Mouse (Mus musculus): Measurements from ENCODE around the gene Stard5. TPM values are rescaled to one million over a fixed set of nuclear protein-coding genes. Genes with fewer than 3 reads are reported as not detected.

Stard5 gene
- 16.4 and 17.6 TPM in 2 replicates for polyA plus RNA-seq (2011; ENCODE audit: insufficient read length, low read depth, missing spikeins)

DNA sequence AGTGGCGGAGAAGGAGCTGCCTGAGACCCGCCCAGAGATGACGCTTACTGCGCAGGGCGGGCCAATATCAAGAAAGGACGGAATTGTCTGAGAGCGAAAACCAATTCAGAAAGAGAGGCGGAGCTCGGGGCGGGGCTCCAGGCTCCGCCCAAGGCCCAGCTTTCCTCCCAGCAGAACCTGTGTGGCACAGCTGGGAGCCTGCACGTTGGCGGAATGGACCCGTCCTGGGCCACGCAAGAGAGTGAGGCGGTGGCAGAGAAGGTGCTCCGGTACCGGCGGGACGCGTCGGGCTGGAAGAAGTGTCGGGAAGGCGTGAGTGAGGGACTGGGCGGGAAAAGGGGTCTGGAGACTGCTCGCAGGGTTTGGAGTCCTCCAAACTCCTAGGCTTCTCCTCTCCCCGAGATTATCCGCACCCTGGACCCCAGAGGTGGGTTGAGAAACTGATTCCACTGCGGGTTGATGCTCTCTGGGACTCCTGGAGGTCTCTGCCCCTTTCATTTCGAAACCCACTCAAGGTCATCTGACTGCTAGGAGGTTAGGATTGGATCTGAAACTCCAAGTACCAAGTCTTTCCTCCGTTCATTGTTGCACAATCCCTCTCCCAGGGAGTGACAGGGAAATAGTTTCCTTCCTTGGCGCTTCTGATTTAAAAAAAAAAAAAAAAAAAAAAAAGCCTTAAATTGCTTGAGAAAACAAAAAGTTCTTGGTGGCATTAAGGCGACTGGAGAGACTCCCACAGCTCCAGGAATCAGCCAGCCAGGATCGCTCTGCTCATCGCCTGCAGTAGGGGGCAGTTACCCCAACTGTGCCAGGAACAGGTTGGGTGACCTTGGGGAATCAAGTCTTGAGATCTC, at the start of gene Stard5:
Gene Stard5 (plus strand): TSS at position 132 of the 854 bp plus-strand sequence.
- TF ChIP-seq POLR2A (IDR thresholded peaks at IDR 0.05; ENCODE audit: low read depth, low read length) (peak; percentile 96), CTCF (IDR thresholded peaks at IDR 0.05; ENCODE audit: borderline replicate concordance, insufficient read depth, low read length) (no peak)
- Histone ChIP-seq H3K4me1 (ENCODE audit: control insufficient read depth, insufficient read depth, low read length) (0 out of 2 replicates have a peak, but pooled peaks cover 3% of the 10 kb centered on the region), H3K4me3 (ENCODE audit: insufficient read depth, low read length) (peak within 1 kb of the TSS; percentile 64), H3K27ac (ENCODE audit: insufficient read depth, low read length) (no peak within 1 kb of the TSS)

DNA sequence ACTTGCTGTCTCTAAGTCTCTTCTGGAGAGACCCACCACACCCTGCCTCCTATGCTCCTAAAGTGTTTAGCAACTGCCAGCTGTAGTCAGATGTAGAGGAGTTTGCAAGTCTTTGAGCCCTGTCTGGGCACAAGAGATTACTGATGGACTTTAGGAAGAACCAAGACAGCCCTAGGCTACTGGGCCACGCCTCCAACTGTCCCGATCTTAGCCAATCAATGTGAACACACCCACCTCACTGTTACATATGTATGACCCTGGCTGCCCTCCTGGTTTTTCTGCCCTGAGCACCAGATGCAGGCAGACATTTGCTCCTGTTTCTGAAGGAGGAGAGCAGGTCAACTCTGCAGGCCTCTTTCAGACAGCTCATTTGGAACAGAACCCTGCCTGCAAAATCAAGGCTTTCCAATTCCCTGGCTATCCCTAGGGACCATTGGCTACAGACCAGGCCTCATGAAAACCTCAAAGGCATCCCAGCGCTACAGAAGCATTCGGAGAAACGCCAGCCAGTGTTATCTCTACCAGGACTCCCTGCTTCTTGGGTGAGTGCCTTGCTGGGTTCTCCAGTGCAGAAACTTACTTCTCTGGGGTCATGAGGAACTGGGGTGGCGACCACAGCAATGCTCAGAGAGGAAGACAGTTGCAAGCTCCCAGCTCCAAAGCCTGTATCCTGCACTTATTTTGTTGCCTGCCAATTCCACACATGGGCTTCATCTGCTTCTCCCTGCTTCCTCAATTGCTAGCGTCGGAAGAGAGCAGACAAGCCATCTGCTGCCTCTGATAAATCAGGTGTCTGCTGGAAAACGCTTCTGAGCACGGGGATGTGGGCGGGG, 46.9 kb upstream of the Stard5 start, which contains the start of gene Tmc3:
Gene Tmc3 (plus strand): TSS at position 289 of the 833 bp plus-strand sequence.
- H3K27ac ChIP-seq (ENCODE audit: insufficient read depth, low read length): no peak within 1 kb of the TSS
- H3K4me1 ChIP-seq (ENCODE audit: control insufficient read depth, insufficient read depth, low read length): no peaks in the 10 kb centered on the region; the same call in 1 of the 2 replicates
- no peak for TF ChIP-seq POLR2A (IDR thresholded peaks at IDR 0.05; ENCODE audit: low read depth, low read length)
- no peak for TF ChIP-seq CTCF (IDR thresholded peaks at IDR 0.05; ENCODE audit: borderline replicate concordance, insufficient read depth, low read length)
- no peak within 1 kb of the TSS for H3K4me3 ChIP-seq (ENCODE audit: insufficient read depth, low read length)

DNA sequence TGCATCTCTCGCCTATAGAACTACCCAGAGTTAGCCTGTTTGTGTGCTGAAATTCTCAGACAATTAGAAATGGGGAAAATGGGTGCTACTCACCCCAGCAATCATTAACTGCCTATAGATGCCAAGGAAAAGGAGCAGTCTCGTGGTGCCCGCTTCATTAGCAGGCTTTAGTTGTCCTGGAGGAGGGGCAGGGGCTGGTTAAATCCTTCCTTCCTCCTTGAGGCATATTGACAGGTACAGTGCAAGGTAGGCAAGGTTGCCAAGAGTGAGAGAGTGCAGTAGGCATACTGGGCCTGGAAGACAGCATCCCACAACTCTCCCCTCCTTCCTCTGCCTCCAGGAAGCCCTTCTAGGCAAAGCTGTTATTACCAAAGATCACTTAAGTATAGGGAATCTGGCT, 37.7 kb upstream of the Stard5 start:
- Histone ChIP-seq H3K4me1 (ENCODE audit: control insufficient read depth, insufficient read depth, low read length) (no peaks in the 10 kb centered on the region; the same call in 1 of the 2 replicates), H3K4me3 (ENCODE audit: insufficient read depth, low read length) (no peak overlapping the region), H3K27ac (ENCODE audit: insufficient read depth, low read length) (no peak overlapping the region)
- TF ChIP-seq POLR2A (IDR thresholded peaks at IDR 0.05; ENCODE audit: low read depth, low read length) (no peak), CTCF (IDR thresholded peaks at IDR 0.05; ENCODE audit: borderline replicate concordance, insufficient read depth, low read length) (no peak)

DNA sequence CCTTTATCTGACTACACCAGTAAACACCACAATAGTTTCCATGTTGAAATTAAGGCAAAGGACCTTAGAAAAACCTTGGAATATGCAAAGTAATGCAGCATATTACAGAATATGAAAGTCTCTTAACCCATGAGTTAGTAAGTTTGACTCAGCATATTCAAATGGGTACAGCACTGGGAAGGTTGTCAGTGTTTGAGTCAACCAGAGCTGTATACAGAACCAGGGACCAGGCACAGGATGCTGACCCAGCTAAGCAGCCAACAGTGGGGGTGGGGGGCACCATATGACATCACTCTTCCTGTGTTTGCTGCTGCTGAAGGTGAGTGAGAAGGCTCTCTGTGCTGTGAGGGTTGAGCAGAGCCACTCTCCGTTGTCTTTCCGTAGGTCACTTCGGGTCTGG, 34.7 kb upstream of the Stard5 start:
- Histone ChIP-seq H3K4me3 (ENCODE audit: insufficient read depth, low read length) (no peak overlapping the region), H3K27ac (ENCODE audit: insufficient read depth, low read length) (no peak overlapping the region), H3K4me1 (ENCODE audit: control insufficient read depth, insufficient read depth, low read length) (no peaks in the 10 kb centered on the region; the same call in 1 of the 2 replicates)
- TF ChIP-seq POLR2A (IDR thresholded peaks at IDR 0.05; ENCODE audit: low read depth, low read length) (no peak), CTCF (IDR thresholded peaks at IDR 0.05; ENCODE audit: borderline replicate concordance, insufficient read depth, low read length) (no peak)

DNA sequence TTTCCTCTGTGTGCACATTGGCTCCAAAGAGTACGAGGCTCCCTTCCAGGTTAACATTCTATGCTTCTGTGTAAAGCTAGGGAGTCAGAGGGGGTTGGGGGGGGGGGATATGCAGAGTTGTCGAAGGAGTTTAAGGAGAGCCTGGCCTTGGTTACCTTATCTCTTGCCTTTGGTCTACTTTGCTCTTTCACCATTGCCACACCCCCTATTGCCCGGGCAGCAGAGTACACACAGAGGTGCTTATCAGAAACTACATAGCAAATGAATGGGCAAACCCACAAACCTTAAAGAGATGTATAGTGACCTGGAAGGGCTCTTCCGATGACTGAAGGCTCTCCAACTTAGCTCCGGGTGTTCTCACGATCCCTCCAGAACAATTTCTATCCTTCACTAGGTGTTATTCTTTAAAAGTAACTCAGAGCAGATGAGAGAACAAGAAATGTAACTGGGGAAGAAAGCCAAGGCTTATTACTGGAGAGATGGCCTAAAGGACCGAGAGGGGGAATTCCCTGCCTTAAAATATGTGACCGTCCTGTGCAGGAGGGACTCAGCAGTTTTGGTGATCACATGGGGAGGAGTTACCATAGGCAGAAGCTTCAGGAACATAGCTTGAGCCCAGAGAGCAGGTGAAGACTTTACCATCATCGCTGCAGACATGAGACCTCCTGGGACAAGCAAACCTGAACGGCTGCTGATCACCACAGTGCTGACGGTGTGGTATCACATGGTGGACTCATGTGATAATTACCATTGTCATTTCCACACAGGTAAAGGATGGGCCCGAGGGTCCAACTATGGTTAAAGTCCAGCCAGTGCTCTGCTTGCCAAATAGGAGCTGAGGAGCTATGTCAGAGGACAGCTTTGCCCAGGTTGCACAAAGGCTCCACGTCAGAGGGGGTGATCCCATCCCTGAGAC, 32.5 kb upstream of the Stard5 start:
- Histone ChIP-seq H3K27ac (ENCODE audit: insufficient read depth, low read length) (no peak overlapping the region), H3K4me3 (ENCODE audit: insufficient read depth, low read length) (no peak overlapping the region), H3K4me1 (ENCODE audit: control insufficient read depth, insufficient read depth, low read length) (no peaks in the 10 kb centered on the region; the same call in 1 of the 2 replicates)
- TF ChIP-seq CTCF (IDR thresholded peaks at IDR 0.05; ENCODE audit: borderline replicate concordance, insufficient read depth, low read length): no peak
- no peak for TF ChIP-seq POLR2A (IDR thresholded peaks at IDR 0.05; ENCODE audit: low read depth, low read length)

DNA sequence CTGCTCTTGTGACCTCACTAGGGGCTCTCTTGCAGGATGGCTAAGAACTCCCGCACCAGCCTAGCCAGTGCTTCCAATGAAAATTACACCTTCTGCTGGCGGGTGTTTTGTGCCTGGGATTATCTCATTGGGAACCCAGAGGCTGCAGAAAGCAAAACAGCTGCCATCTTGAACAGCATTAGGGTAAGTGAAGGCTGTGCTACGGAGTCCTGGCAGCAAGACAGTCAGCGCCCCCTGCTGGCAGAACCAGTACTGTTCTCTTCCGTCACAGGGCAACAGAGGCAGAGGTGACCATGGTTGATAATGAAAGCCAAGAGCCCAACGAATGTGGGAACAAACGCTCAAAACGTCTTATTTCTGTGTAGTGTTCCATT, 31.9 kb upstream of the Stard5 start:
- H3K4me3 ChIP-seq (ENCODE audit: insufficient read depth, low read length): no peak overlapping the region

DNA sequence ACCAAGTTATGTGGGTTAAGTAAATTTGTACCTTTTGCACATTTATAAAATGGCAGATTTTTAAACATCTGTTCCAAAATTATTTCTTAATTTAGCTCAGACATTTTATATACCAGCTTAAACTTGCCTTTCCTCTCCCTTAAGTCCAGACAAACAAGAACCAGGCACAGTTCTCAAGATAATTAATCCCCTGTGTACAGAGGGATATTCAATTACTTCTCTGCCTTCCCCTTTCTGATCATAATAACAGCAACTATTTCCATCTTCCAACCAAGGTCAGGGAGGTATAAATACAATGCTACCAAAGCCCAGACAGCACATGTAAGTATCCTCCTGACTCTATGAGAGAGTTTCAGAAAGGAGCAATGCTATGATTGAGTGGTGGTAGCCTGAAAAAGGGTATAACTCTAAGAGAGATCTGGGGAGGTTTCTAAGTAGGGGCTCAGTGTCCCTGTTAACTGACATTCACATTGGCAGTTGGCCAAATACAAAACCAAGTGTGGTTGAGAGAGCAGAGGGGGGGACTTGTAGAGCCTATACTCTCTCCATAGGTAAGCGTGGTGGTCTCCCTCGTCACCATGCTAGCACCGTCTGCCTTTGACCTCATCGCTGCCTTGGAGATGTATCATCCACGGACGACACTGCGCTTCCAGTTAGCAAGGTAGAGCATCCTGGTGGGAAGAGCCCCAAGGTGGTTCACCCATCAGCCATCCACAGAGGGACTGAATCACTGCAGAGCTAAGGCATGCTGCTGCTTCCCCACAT, 27.4 kb upstream of the Stard5 start:
- Histone ChIP-seq H3K4me1 (ENCODE audit: control insufficient read depth, insufficient read depth, low read length) (no peaks in the 10 kb centered on the region), H3K27ac (ENCODE audit: insufficient read depth, low read length) (no peak overlapping the region), H3K4me3 (ENCODE audit: insufficient read depth, low read length) (no peak overlapping the region)
- TF ChIP-seq CTCF (IDR thresholded peaks at IDR 0.05; ENCODE audit: borderline replicate concordance, insufficient read depth, low read length) (no peak), POLR2A (IDR thresholded peaks at IDR 0.05; ENCODE audit: low read depth, low read length) (no peak)

More for the DNA sequence above, 31.9 kb upstream of the Stard5 start:
- no peak overlapping the region for H3K27ac ChIP-seq (ENCODE audit: insufficient read depth, low read length)
- TF ChIP-seq CTCF (IDR thresholded peaks at IDR 0.05; ENCODE audit: borderline replicate concordance, insufficient read depth, low read length) (peak; percentile 60; the same call in 1 of the 2 replicates), POLR2A (IDR thresholded peaks at IDR 0.05; ENCODE audit: low read depth, low read length) (no peak)
- no peaks in the 10 kb centered on the region; the same call in 1 of the 2 replicates for H3K4me1 ChIP-seq (ENCODE audit: control insufficient read depth, insufficient read depth, low read length)

DNA sequence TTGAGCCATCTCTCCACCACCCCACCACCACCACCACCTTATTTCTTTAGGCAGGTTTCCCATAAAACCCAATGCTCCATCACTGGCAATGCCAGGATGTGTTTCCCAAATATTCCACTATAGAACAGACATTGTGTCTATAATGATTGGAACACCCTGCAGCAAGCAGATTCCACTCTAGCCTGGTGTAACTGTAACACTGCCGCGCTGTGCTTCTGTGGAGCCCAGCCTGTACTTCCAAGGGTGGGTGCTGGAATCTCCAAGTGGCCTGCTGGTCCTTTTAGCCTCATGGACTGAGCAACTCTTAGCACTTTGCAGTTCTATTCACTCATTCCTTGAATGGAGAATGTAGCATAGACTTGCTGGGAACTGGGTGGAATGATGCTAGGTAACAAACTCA, 25.0 kb upstream of the Stard5 start:
- TF ChIP-seq POLR2A (IDR thresholded peaks at IDR 0.05; ENCODE audit: low read depth, low read length): no peak
- no peak for TF ChIP-seq CTCF (IDR thresholded peaks at IDR 0.05; ENCODE audit: borderline replicate concordance, insufficient read depth, low read length)
- H3K4me3 ChIP-seq (ENCODE audit: insufficient read depth, low read length): no peak overlapping the region
- no peak overlapping the region for H3K27ac ChIP-seq (ENCODE audit: insufficient read depth, low read length)

More for the DNA sequence above, 25.0 kb upstream of the Stard5 start:
- no peaks in the 10 kb centered on the region for H3K4me1 ChIP-seq (ENCODE audit: control insufficient read depth, insufficient read depth, low read length)

Data from embryonic fibroblast, embryonic 13.5 days (primary cell).